Mouse (Mus musculus) layer of hippocampus, adult 6 months (tissue): ENCODE results near the gene Mthfs. TPM values are rescaled to one million over a fixed set of nuclear protein-coding genes. Genes with fewer than 3 reads are reported as not detected.

Experiments used
- long read RNA-seq, 2 experiments: library from polyadenylated mRNA; unstranded; transcript quantifications; one replicate each; pipeline ENCODE4 v2.0.0; 2019 to 2020
- polyA plus RNA-seq: library from polyadenylated mRNA; unstranded; fragments of <200 nt; fragmentation: Nextera tagmentation; gene quantifications from 2 replicates; pipeline ENCODE4 v1.2.3, GENCODE M21; 2021

Mthfs gene
- 34.4 and 34.7 TPM in 2 replicates for polyA plus RNA-seq
- long read RNA-seq, experiment 1, partial matches to known transcripts = 0 of 19 reads
- long read RNA-seq, experiment 1, other reads (novel, unspliced or antisense) = 17 of 19 reads
- long read RNA-seq, experiment 2, partial matches to known transcripts = 1 of 10 reads
- long read RNA-seq, experiment 2, other reads (novel, unspliced or antisense) = 8 of 10 reads

GRCm38 (mm10) chr9:89210353-89211064 lies at the start of gene Mthfs:
Gene Mthfs (plus strand): TSS chr9:89210676.

DNA sequence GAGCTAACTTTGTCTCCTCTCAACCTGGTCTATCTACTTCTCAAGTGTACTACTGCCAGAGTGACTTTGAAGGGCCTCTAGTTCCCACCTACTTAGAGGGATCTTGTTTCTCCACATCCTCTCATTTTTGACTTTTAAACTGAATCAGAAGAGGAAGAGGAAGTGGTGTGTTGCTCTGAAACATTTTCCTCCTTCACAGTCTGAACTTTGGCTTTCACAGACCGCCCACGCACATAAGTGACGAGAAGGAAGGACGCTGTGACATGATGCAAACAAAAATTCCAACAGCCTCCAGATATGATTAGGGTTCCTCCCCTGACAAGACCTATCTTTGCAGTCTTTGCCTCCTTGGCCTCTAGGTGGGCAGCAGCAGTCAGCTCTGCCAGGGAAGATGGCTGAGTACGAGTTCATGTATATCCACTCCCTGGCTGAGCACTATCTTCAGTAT lies 11.5 kb upstream of the Mthfs start, which contains the start of the genes Bcl2a1b and Gm29094:
TSS of gene Bcl2a1b (plus strand) at position 241 of the 448 bp plus-strand sequence.
TSS of gene Gm29094 (plus strand) at position 411 of the 448 bp plus-strand sequence.

Other genes with a start within 250 kb of the Mthfs start
- not detected in 2 replicates for gene Trim43b, start 117.8 kb upstream of the Mthfs start, polyA plus RNA-seq
- gene Bcl2a1b, start 11.5 kb upstream of the Mthfs start, polyA plus RNA-seq = 4.7 and 5.4 TPM in 2 replicates
- gene Gm29094, start 11.3 kb upstream of the Mthfs start, polyA plus RNA-seq = not detected in 2 replicates